Mouse (Mus musculus): Measurements from ENCODE around the gene G530012D18Rik.
"Not testable (repeated sequence)": the region's sequence is repeated elsewhere in the genome, so short reads cannot be mapped to it uniquely, and the experiment has no call there.

DNA sequence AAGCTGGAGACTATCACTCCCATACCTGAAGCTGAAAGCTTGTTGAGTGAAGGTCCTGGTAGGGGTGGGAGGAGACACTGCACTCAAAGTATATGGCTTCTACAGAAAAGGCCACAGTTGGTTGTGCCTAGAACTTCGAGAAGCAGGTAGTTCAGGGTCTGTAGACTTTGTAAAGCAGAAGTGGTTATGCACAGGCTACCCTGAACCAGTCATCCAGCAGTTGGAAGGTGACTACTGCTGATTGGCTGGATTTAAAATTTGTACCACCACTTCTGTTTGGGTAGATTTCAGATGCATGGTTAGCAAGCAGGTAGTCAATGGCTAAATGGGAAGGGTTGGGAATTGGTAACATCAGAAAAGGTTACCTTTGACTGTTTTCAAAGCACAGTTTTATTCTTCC, 43.2 kb downstream of the G530012D18Rik start:
- not testable (repeated sequence) for TF ChIP-seq CTCF, EP300 (IDR thresholded peaks at IDR 0.05; ENCODE audit: low read depth)

All from liver, embryonic 14.5 days (tissue).